Mouse (Mus musculus) CH12.LX (cell line): Measurements from ENCODE around the gene Fryl. TPM values are rescaled to one million over a fixed set of nuclear protein-coding genes. Genes with fewer than 3 reads are reported as not detected.

Experiments used
- DNase-seq: peaks from one replicate; pipeline ENCODE4 v3.0.0-alpha.2; 2013; ENCODE audit errors: extremely low read depth
- H3K27ac ChIP-seq: 2 replicates; pipeline ENCODE4 v1.5.1; 2012; ENCODE audit warnings: low read depth, mild to moderate bottlenecking, control low read depth, moderate library complexity; ENCODE audit not compliant: insufficient read depth
- H3K27me3 ChIP-seq: replicated peaks from 2 replicates; pipeline ENCODE3; 2012; ENCODE audit warnings: inconsistent platforms
- H3K36me3 ChIP-seq, 2 experiments: replicated peaks in 1 of 2; 2 replicates each; pipeline versions ENCODE3 to v1.6.1; 2012; ENCODE audit warnings: inconsistent platforms in 1 of 2, low read length in 1 of 2, mild to moderate bottlenecking in 1 of 2, mixed read lengths in 1 of 2, moderate library complexity in 1 of 2; ENCODE audit not compliant: control insufficient read depth in 1 of 2, insufficient read depth in 1 of 2
- H3K4me1 ChIP-seq, 2 experiments: 2 replicates each; pipeline ENCODE4 v1.6.1; 2012; ENCODE audit warnings: inconsistent platforms in 1 of 2, moderate library complexity in 1 of 2; ENCODE audit not compliant: insufficient read depth in 2 of 2, control insufficient read depth in 1 of 2
- H3K4me2 ChIP-seq: 2 replicates; pipeline ENCODE4 v1.6.1; 2012; ENCODE audit warnings: low read depth, mild to moderate bottlenecking, control low read depth; ENCODE audit not compliant: poor library complexity, insufficient read depth, severe bottlenecking
- H3K4me3 ChIP-seq, 3 experiments: fragments of 150-350 bp in 1 of 3; sonication (generic) in 1 of 3; replicated peaks in 1 of 3; 2 replicates each; pipeline versions ENCODE3 to v1.5.1; 2011 to 2012; ENCODE audit warnings: low read depth in 2 of 3, low read length in 2 of 3, mild to moderate bottlenecking in 2 of 3, moderate library complexity in 2 of 3, control low read depth in 1 of 3, improper control_type of control experiment in 1 of 3, inconsistent platforms in 1 of 3, mixed read lengths in 1 of 3; ENCODE audit not compliant: poor library complexity in 1 of 3
- H3K79me2 ChIP-seq: replicated peaks from 2 replicates; pipeline ENCODE4 v1.6.1; 2012; ENCODE audit warnings: mild to moderate bottlenecking, moderate library complexity; ENCODE audit not compliant: control insufficient read depth, poor library complexity, insufficient read depth, severe bottlenecking; ENCODE audit errors: extremely low read depth
- H3K9ac ChIP-seq: 2 replicates; pipeline ENCODE4 v1.6.1; 2012; ENCODE audit warnings: low read depth, mild to moderate bottlenecking, control low read depth, moderate library complexity; ENCODE audit not compliant: insufficient read depth
- H3K9me3 ChIP-seq: replicated peaks from 2 replicates; pipeline ENCODE3; 2012; ENCODE audit warnings: low read length, inconsistent platforms, mixed read lengths
- BHLHE40 ChIP-seq: IDR thresholded peaks from 2 replicates; pipeline ENCODE4 v1.6.1; 2011; ENCODE audit warnings: mild to moderate bottlenecking, low read depth, low read length, improper control_type of control experiment
- CHD1 ChIP-seq: IDR thresholded peaks from 2 replicates; pipeline ENCODE4 v1.6.1; 2012; ENCODE audit warnings: low read depth, low read length, improper control_type of control experiment, inconsistent platforms
- CHD2 ChIP-seq: IDR thresholded peaks from 2 replicates; pipeline ENCODE4 v1.6.1; 2011; ENCODE audit warnings: low read length, improper control_type of control experiment
- CTCF ChIP-seq, 2 experiments: IDR thresholded peaks in 1 of 2; conservative IDR thresholded peaks in 1 of 2; 2 replicates each; pipeline ENCODE4 v1.5.1; 2011 to 2012; ENCODE audit warnings: low read depth in 2 of 2, low read length in 2 of 2, improper control_type of control experiment in 1 of 2, inconsistent platforms in 1 of 2, mild to moderate bottlenecking in 1 of 2, moderate library complexity in 1 of 2
- E2F4 ChIP-seq: IDR thresholded peaks from 2 replicates; pipeline ENCODE4 v1.6.1; 2011; ENCODE audit warnings: low read depth, low read length, improper control_type of control experiment; ENCODE audit not compliant: insufficient replicate concordance
- ELF1 ChIP-seq: IDR thresholded peaks from 2 replicates; pipeline ENCODE4 v1.6.1; 2014; ENCODE audit warnings: low read depth, mild to moderate bottlenecking, inconsistent platforms, low read length, improper control_type of control experiment
- EP300 ChIP-seq: IDR thresholded peaks from 2 replicates; pipeline ENCODE4 v1.6.1; 2011; ENCODE audit warnings: low read length, improper control_type of control experiment
- ETS1 ChIP-seq: conservative IDR thresholded peaks from 2 replicates; pipeline ENCODE4 v1.6.1; 2012; ENCODE audit warnings: low read depth, mild to moderate bottlenecking, inconsistent platforms, low read length, improper control_type of control experiment, moderate library complexity
- HCFC1 ChIP-seq: IDR thresholded peaks from 2 replicates; pipeline ENCODE4 v1.6.1; 2012; ENCODE audit warnings: low read depth, mild to moderate bottlenecking, inconsistent platforms, low read length, improper control_type of control experiment
- IRF4 ChIP-seq: IDR thresholded peaks from 2 replicates; pipeline ENCODE4 v1.6.1; 2014; ENCODE audit warnings: low read depth, mild to moderate bottlenecking, inconsistent platforms, low read length, improper control_type of control experiment
- JUN ChIP-seq: IDR thresholded peaks from 2 replicates; pipeline ENCODE4 v1.6.1; 2011; ENCODE audit warnings: low read depth, mild to moderate bottlenecking, low read length, improper control_type of control experiment, moderate library complexity; ENCODE audit not compliant: insufficient read depth
- JUND ChIP-seq: conservative IDR thresholded peaks from 2 replicates; pipeline ENCODE4 v1.6.1; 2011; ENCODE audit warnings: low read depth, low read length, improper control_type of control experiment
- KAT2A ChIP-seq: IDR thresholded peaks from 2 replicates; pipeline ENCODE4 v1.6.1; 2012; ENCODE audit warnings: low read length, improper control_type of control experiment, inconsistent platforms; ENCODE audit not compliant: insufficient replicate concordance
- MAFK ChIP-seq: IDR thresholded peaks from 2 replicates; pipeline ENCODE4 v1.6.1; 2011; ENCODE audit warnings: low read length, improper control_type of control experiment; ENCODE audit not compliant: insufficient replicate concordance
- MAX ChIP-seq: IDR thresholded peaks from 2 replicates; pipeline ENCODE4 v1.6.1; 2011; ENCODE audit warnings: low read length, improper control_type of control experiment
- MAZ ChIP-seq: IDR thresholded peaks from 2 replicates; pipeline ENCODE4 v1.6.1; 2012; ENCODE audit warnings: low read depth, mild to moderate bottlenecking, inconsistent platforms, low read length, improper control_type of control experiment, moderate library complexity
- MEF2A ChIP-seq: IDR thresholded peaks from 2 replicates; pipeline ENCODE4 v1.6.1; 2014; ENCODE audit warnings: low read depth, mild to moderate bottlenecking, inconsistent platforms, low read length, improper control_type of control experiment, borderline replicate concordance
- MXI1 ChIP-seq: IDR thresholded peaks from 2 replicates; pipeline ENCODE4 v1.6.1; 2011; ENCODE audit warnings: mild to moderate bottlenecking, low read depth, low read length, improper control_type of control experiment
- MYC ChIP-seq: IDR thresholded peaks from 2 replicates; pipeline ENCODE4 v1.6.1; 2011; ENCODE audit warnings: low read depth, mild to moderate bottlenecking, improper control_type of control experiment, low read length
- NELFE ChIP-seq: IDR thresholded peaks from 2 replicates; pipeline ENCODE4 v1.6.1; 2011; ENCODE audit warnings: low read depth, low read length, improper control_type of control experiment
- NRF1 ChIP-seq: IDR thresholded peaks from 2 replicates; pipeline ENCODE4 v1.6.1; 2014; ENCODE audit warnings: low read depth, mild to moderate bottlenecking, inconsistent platforms, low read length, improper control_type of control experiment, moderate library complexity
- PAX5 ChIP-seq: IDR thresholded peaks from 2 replicates; pipeline ENCODE4 v1.6.1; 2012; ENCODE audit warnings: low read length, inconsistent platforms, mixed read lengths
- POLR2A ChIP-seq: IDR thresholded peaks from 2 replicates; pipeline ENCODE4 v1.6.1; 2011; ENCODE audit warnings: low read depth, mild to moderate bottlenecking, improper control_type of control experiment, low read length
- POLR2AphosphoS2 ChIP-seq: IDR thresholded peaks from 2 replicates; pipeline ENCODE4 v1.6.1; 2011; ENCODE audit warnings: low read depth, low read length, improper control_type of control experiment
- RAD21 ChIP-seq: IDR thresholded peaks from 2 replicates; pipeline ENCODE4 v1.6.1; 2011; ENCODE audit warnings: low read depth, mild to moderate bottlenecking, low read length, improper control_type of control experiment, moderate library complexity
- RCOR1 ChIP-seq: conservative IDR thresholded peaks from 2 replicates; pipeline ENCODE4 v1.6.1; 2012; ENCODE audit warnings: low read depth, mild to moderate bottlenecking, inconsistent platforms, low read length, improper control_type of control experiment
- SIN3A ChIP-seq: IDR thresholded peaks from 2 replicates; pipeline ENCODE4 v1.6.1; 2012; ENCODE audit warnings: low read length, improper control_type of control experiment, inconsistent platforms
- SMC3 ChIP-seq: IDR thresholded peaks from 2 replicates; pipeline ENCODE4 v1.6.1; 2011; ENCODE audit warnings: low read depth, low read length, improper control_type of control experiment
- TBP ChIP-seq: conservative IDR thresholded peaks from 2 replicates; pipeline ENCODE4 v1.6.1; 2011; ENCODE audit warnings: low read depth, low read length, improper control_type of control experiment
- TCF12 ChIP-seq: IDR thresholded peaks from 2 replicates; pipeline ENCODE4 v1.6.1; 2014; ENCODE audit warnings: low read depth, mild to moderate bottlenecking, inconsistent platforms, low read length, improper control_type of control experiment
- UBTF ChIP-seq: IDR thresholded peaks from 2 replicates; pipeline ENCODE4 v1.6.1; 2012; ENCODE audit warnings: low read depth, mild to moderate bottlenecking, inconsistent platforms, low read length, improper control_type of control experiment, moderate library complexity
- USF1 ChIP-seq: IDR thresholded peaks from 2 replicates; pipeline ENCODE4 v1.6.1; 2014; ENCODE audit warnings: low read depth, mild to moderate bottlenecking, inconsistent platforms, low read length, improper control_type of control experiment
- USF2 ChIP-seq: conservative IDR thresholded peaks from 2 replicates; pipeline ENCODE4 v1.6.1; 2011; ENCODE audit warnings: low read depth, low read length, improper control_type of control experiment
- ZC3H11A ChIP-seq: IDR thresholded peaks from 2 replicates; pipeline ENCODE4 v1.6.1; 2012; ENCODE audit warnings: low read depth, mild to moderate bottlenecking, inconsistent platforms, low read length, improper control_type of control experiment
- ZKSCAN1 ChIP-seq: IDR thresholded peaks from 2 replicates; pipeline ENCODE4 v1.6.1; 2012; ENCODE audit warnings: low read depth, inconsistent platforms, low read length, improper control_type of control experiment, borderline replicate concordance
- ZMIZ1 ChIP-seq: IDR thresholded peaks from 2 replicates; pipeline ENCODE4 v1.6.1; 2012; ENCODE audit warnings: low read depth, mild to moderate bottlenecking, inconsistent platforms, low read length, improper control_type of control experiment
- ZNF384 ChIP-seq: IDR thresholded peaks from 2 replicates; pipeline ENCODE4 v1.6.1; 2012; ENCODE audit warnings: low read depth, low read length, improper control_type of control experiment, inconsistent platforms
- dilution Hi-C: fragments of 300-500 bp; cut with MboI; formaldehyde crosslinking; loops from 2 replicates; pipeline ENCODE4 v1.14.3; 2020; ENCODE audit warnings: low sequenced_read_pairs; ENCODE audit not compliant: extremely low pct_unique_long_range_greater_than_20kb, extremely low pct_ligation_motif_present
- in situ Hi-C: fragments of 300-500 bp; cut with MboI; formaldehyde crosslinking; loops from 3 replicates; pipeline ENCODE4 v1.14.3; 2019; ENCODE audit warnings: low sequenced_read_pairs, low pct_ligation_motif_present, low pct_unique_long_range_greater_than_20kb, mixed read lengths
- polyA plus RNA-seq: library from polyadenylated mRNA; unstranded; fragments of >175 nt; gene quantifications from 2 replicates; pipeline ENCODE4 v1.2.1, GENCODE M21; 2012; ENCODE audit warnings: low read depth; ENCODE audit not compliant: insufficient read length
- total RNA-seq, 2 experiments: library from RNA; depleted of rRNA; stranded (reverse); fragments of 300-350 nt in 1 of 2; fragments of >200 nt in 1 of 2; gene quantifications; 2 replicates each; pipeline ENCODE4 v1.2.3; 2012 to 2014

The Fryl gene
- total and polyA plus RNA-seq, 3 experiments: 23.2 to 38.4 (median 31.3) TPM

DNA sequence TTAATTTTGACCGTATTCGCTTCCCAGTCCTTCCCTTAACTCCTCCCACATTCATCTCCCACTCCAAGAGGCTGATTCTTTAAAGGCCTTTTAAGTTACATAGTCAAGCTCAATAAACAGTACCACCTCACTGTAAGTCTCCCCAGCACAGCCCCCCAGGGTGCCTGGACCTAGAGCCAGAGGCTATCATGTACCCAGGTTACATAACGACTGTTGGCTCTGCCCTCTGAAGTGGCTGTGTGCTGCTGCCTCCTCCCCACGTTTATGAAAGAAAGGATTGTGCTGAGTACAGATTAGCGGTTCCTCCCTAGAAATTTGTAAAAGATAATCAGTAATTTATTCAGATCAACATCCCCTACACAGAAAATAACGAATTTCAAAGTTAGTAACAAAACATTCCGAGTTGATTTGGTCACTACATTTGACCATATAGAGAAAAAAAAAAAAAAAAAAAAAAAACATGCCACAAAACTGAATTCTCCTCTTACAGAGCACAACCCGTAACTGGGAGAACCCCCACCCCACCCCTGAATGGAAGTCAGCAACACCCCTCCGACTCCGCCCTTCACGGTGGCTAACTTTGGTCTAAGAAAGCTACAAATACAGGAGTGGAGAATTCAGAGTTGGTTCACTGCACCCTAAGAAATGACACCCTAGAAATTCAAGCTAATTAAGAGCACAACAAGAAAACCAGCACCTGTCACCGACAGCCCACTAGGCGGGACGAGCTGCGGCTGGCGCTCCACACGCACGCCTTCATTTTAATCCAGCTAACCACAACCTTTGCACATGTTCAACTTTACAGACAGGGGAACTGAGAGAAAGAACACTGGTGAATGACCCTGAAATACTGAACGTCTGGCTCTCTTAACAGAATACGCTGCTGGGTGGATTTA is 47.0 kb downstream of the Fryl start:
- Histone ChIP-seq H3K27ac (peak overlapping the region; percentile 94), H3K27me3 (no peaks in the 10 kb centered on the region), H3K4me2 (peak overlapping the region; percentile 93), H3K4me3 (peak overlapping the region in 2 of 3 experiments; percentile 19 to 25), H3K36me3 (peaks cover 4 to 26% of the 10 kb centered on the region in 2 experiments), H3K4me1 (peaks cover 25 to 90% of the 10 kb centered on the region in 2 experiments), H3K9me3 (no peaks in the 10 kb centered on the region), H3K9ac (peak overlapping the region; percentile 27; the same call in 1 of the 2 replicates), H3K79me2 (peaks cover 7% of the 10 kb centered on the region; the same call in 1 of the 2 replicates)
- DNase-seq: peak; percentile 80
- dilution Hi-C loops (no loop called here), in situ Hi-C loops (loop anchor here (10.0 kb wide), 1 partner anchor 45 kb away; the partner anchor contains the start of gene Fryl)
- no peak for TF ChIP-seq POLR2AphosphoS2
- TF ChIP-seq ZMIZ1: no peak
- peak; percentile 61; the same call in 1 of the 2 replicates for TF ChIP-seq TBP
- no peak for TF ChIP-seq USF1
- no peak for TF ChIP-seq HCFC1
- TF ChIP-seq PAX5: no peak
- TF ChIP-seq ZKSCAN1: no peak
- TF ChIP-seq ZNF384: peak; percentile 96
- peak; percentile 88 for TF ChIP-seq MXI1
- no peak for TF ChIP-seq NRF1
- no peak for TF ChIP-seq E2F4
- 0 out of 2 replicates have a peak, but pooled peaks have one; percentile 39 for TF ChIP-seq NELFE
- peak; percentile 67; the same call in 1 of the 2 replicates for TF ChIP-seq MAZ
- 0 out of 2 replicates have a peak, but pooled peaks have one; percentile 6 for TF ChIP-seq ELF1
- TF ChIP-seq MEF2A: no peak; the same call in 1 of the 2 replicates
- peak; percentile 43; the same call in 1 of the 2 replicates for TF ChIP-seq MAFK
- no peak for TF ChIP-seq JUND
- TF ChIP-seq RAD21: no peak
- peak; percentile 4; the same call in 1 of the 2 replicates for TF ChIP-seq ETS1
- no peak; the same call in 1 of the 2 replicates for TF ChIP-seq SIN3A
- TF ChIP-seq EP300: peak; percentile 73
- no peak for TF ChIP-seq UBTF
- TF ChIP-seq KAT2A: no peak
- peak; percentile 33; the same call in 1 of the 2 replicates for TF ChIP-seq POLR2A
- no peak for TF ChIP-seq JUN
- TF ChIP-seq CHD1: no peak
- peak; percentile 76; the same call in 1 of the 2 replicates for TF ChIP-seq MYC
- TF ChIP-seq IRF4: peak; percentile 67; the same call in 1 of the 2 replicates
- no peak for TF ChIP-seq USF2
- TF ChIP-seq ZC3H11A: no peak
- 0 out of 2 replicates have a peak, but pooled peaks have one; percentile 32 for TF ChIP-seq CHD2
- TF ChIP-seq MAX: peak; percentile 77
- TF ChIP-seq RCOR1: no peak; the same call in 1 of the 2 replicates
- peak; percentile 90 for TF ChIP-seq BHLHE40
- no peak for TF ChIP-seq SMC3
- TF ChIP-seq TCF12: no peak; the same call in 1 of the 2 replicates
- no peak for TF ChIP-seq CTCF (conservative IDR thresholded peaks at IDR 0.05 in 1 of 2, IDR thresholded peaks at IDR 0.05 in 1 of 2; ENCODE audit: low read depth in 2 of 2, low read length in 2 of 2)
